Mouse (Mus musculus) heart, adult 2 months (tissue): ENCODE data around the gene Phldb2. TPM values are rescaled to one million over a fixed set of nuclear protein-coding genes. Genes with fewer than 3 reads are reported as not detected.
A peak's percentile ranks its signal among the peaks of the same experiment; 100 is the strongest.

Experiments used
- DNase-seq, 2 experiments: peaks; one replicate each; pipeline ENCODE4 v3.0.0; 2021
- H3K27ac ChIP-seq: fragments of 200-600 bp; 2 replicates; pipeline ENCODE4 v1.8.1; 2022
- H3K27me3 ChIP-seq: fragments of 200-500 bp; 2 replicates; pipeline ENCODE4 v1.6.1; 2012; ENCODE audit warnings: mild to moderate bottlenecking, low read length, inconsistent platforms, mixed read lengths; ENCODE audit not compliant: control insufficient read depth, insufficient read depth
- H3K36me3 ChIP-seq: fragments of 200-500 bp; 2 replicates; pipeline ENCODE4 v1.6.1; 2012; ENCODE audit warnings: low read length, inconsistent platforms; ENCODE audit not compliant: control insufficient read depth, insufficient read depth
- H3K4me1 ChIP-seq: fragments of 200-500 bp; 2 replicates; pipeline ENCODE4 v1.6.1; 2011; ENCODE audit warnings: low read length; ENCODE audit not compliant: control insufficient read depth, insufficient read depth
- H3K4me3 ChIP-seq: fragments of 200-600 bp; 2 replicates; pipeline ENCODE4 v1.8.1; 2022
- H3K79me2 ChIP-seq: fragments of 200-500 bp; replicated peaks from 2 replicates; pipeline ENCODE4 v1.6.1; 2012; ENCODE audit warnings: mild to moderate bottlenecking, inconsistent platforms, low read length, moderate library complexity, mixed read lengths; ENCODE audit not compliant: control insufficient read depth, insufficient read depth
- H3K9ac ChIP-seq: fragments of 200-500 bp; 2 replicates; pipeline ENCODE4 v1.6.1; 2012; ENCODE audit warnings: low read depth, mild to moderate bottlenecking, control low read depth, inconsistent platforms, low read length, mixed read lengths
- CTCF ChIP-seq: fragments of 200-600 bp; IDR thresholded peaks from 2 replicates; pipeline ENCODE4 v1.8.1; 2022; ENCODE audit warnings: antibody characterized with exemption, mild to moderate bottlenecking, moderate library complexity
- EP300 ChIP-seq: fragments of 200-500 bp; IDR thresholded peaks from 2 replicates; pipeline ENCODE4 v1.6.1; 2011; ENCODE audit warnings: low read depth, low read length, control low read depth; ENCODE audit not compliant: insufficient read depth
- POLR2A ChIP-seq: fragments of 200-500 bp; IDR thresholded peaks from 2 replicates; pipeline ENCODE4 v1.6.1; 2011; ENCODE audit warnings: mild to moderate bottlenecking, low read depth, low read length, control low read depth; ENCODE audit not compliant: insufficient read depth
- WGBS: fragments of 180-500 bp; shearing (Covaris S2); methylation state at CpG from one replicate; pipeline ENCODE4 v1.1.7; 2018; 5-methylcytosine and 5-hydroxymethylcytosine counted together
- intact Hi-C: fragments of 180-260 bp; cut with DNase I; formaldehyde crosslinking; loops from one replicate; pipeline ENCODE4 v1.15.1; 2025
- polyA plus RNA-seq: library from polyadenylated mRNA; depleted of rRNA; stranded (reverse); fragments of >200 nt; gene quantifications from 2 replicates; pipeline ENCODE4 v1.2.3, GENCODE M21; 2012
- total RNA-seq, 2 experiments: library from RNA; stranded (reverse); gene quantifications; 2 replicates each; pipeline ENCODE4 v1.2.3; 2021

The Phldb2 gene
- total and polyA plus RNA-seq, 3 experiments, result 3.6 to 13.0 (median 10.9) TPM

GRCm38 (mm10) chr16:45844875-45845274 lies 108.5 kb downstream of the Phldb2 start:
- peaks cover 2% of the 10 kb centered on the region; the same call in 1 of the 2 replicates for H3K79me2 ChIP-seq
- no peak for DNase-seq
- no peak for TF ChIP-seq CTCF
- no peak for TF ChIP-seq EP300
- no peak for TF ChIP-seq POLR2A
- no peaks in the 10 kb centered on the region for H3K27me3 ChIP-seq
- 35% methylated on average over 10 of the region's 10 CpGs for WGBS
- H3K4me1 ChIP-seq, result peaks cover 9% of the 10 kb centered on the region
- H3K4me3 ChIP-seq, result peak overlapping the region; percentile 84
- peak overlapping the region; percentile 98 for H3K27ac ChIP-seq
- H3K36me3 ChIP-seq, result peaks cover 12% of the 10 kb centered on the region
- peak overlapping the region; percentile 43; the same call in 1 of the 2 replicates for H3K9ac ChIP-seq
- intact Hi-C loops, result loop anchor here (1.0 to 5.0 kb wide), 3 partner anchors 26 to 122 kb away; no protein-coding TSS in a partner anchor

DNA sequence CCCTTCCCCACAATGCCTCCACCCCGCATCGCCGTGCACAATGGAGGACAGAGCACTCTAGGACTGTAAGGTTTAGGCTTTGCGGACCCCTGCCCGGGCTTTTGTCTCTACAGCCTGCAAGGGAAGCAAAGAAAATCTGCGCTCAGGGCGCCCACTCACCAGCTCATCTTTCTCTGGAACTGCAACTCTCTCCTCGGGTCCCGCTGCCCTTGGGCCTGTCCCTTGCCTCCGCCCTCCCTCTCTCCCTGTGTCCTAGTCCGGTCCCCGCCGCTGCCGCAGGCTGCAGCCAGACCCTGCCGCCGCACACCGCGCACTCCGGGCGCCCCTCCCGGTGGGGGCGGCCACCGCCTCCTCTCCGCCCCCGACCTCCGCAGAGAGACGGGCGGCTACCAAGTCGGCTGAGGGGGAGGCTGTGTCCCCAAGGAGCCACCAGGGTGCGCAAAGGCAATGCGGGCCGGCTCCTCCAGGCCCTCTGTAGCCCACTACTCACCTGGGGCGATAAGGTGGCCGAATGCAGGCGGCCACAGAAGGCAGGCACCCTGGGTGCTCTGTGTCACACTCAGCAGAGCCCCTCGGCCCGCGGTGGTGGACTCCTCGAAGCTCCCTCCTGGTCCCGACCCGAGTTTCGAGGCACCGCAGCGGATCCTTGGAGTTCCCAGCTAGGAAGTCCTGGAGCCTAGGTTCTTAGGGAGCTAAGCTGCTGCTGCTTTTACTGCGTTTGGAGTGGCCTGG lies 109.2 kb downstream of the Phldb2 start:
- peak overlapping the region; percentile 95 for H3K9ac ChIP-seq
- intact Hi-C loops, result loop anchor here (1.0 to 5.0 kb wide), 3 partner anchors 27 to 123 kb away; no protein-coding TSS in a partner anchor
- H3K36me3 ChIP-seq, result peaks cover 13% of the 10 kb centered on the region
- H3K4me1 ChIP-seq, result peaks cover 10% of the 10 kb centered on the region
- no peaks in the 10 kb centered on the region for H3K27me3 ChIP-seq
- WGBS, result under 1% methylated on average over 45 of the region's 45 CpGs
- TF ChIP-seq POLR2A (peak; percentile 71), EP300 (0 out of 2 replicates have a peak, but pooled peaks have one; percentile 8), CTCF (peak; percentile 91)
- H3K4me3 ChIP-seq, result peak overlapping the region; percentile 84
- peak overlapping the region; percentile 98 for H3K27ac ChIP-seq
- H3K79me2 ChIP-seq, result peaks cover 3% of the 10 kb centered on the region; the same call in 1 of the 2 replicates
- peak; percentile 89 to 91 for DNase-seq

DNA sequence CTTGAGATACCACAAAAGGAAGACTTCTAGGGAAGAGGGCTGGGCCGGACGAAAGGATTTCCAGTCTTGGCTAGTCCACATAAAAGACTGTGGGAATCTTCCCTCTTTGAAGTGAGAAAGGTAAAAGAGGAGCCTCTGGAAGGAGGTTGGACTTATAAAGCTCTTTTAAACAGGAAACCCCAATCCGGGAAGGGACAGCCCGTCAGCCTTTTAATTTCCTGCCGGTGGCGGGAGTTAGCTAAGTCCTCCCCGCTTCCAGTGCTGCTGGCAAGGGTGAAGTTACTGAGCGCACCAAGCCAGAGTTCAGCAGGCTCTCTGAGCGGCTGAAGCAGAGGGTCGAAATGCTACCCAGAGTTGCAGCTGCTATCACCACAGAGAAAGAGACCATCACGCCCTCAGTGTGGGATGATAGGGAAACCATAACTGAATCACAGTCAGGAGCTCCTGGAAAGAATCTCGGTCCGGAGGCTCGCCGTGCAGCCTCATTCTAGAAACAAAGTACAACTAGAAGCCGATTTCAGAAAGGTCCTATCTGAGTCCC lies 110.0 kb downstream of the Phldb2 start:
- under 1% methylated on average over 16 of the region's 16 CpGs for WGBS
- Histone ChIP-seq H3K36me3 (peaks cover 19% of the 10 kb centered on the region), H3K9ac (peak overlapping the region; percentile 95), H3K4me3 (peak overlapping the region; percentile 84), H3K27me3 (no peaks in the 10 kb centered on the region), H3K4me1 (peaks cover 15% of the 10 kb centered on the region), H3K27ac (peak overlapping the region; percentile 98), H3K79me2 (peaks cover 3% of the 10 kb centered on the region; the same call in 1 of the 2 replicates)
- DNase-seq, result peak; percentile 66 to 67
- intact Hi-C loops, result loop anchor here (2.0 to 5.0 kb wide), 3 partner anchors 49 to 85 kb away; no protein-coding TSS in a partner anchor
- TF ChIP-seq POLR2A, result peak; percentile 72
- TF ChIP-seq CTCF, result no peak

GRCm38 (mm10) chr16:45842440-45842839 lies 111.0 kb downstream of the Phldb2 start:
- Histone ChIP-seq H3K36me3 (peaks cover 28% of the 10 kb centered on the region), H3K27me3 (no peaks in the 10 kb centered on the region), H3K9ac (no peak overlapping the region), H3K4me1 (peaks cover 24% of the 10 kb centered on the region), H3K4me3 (peak overlapping the region; percentile 84), H3K27ac (peak overlapping the region; percentile 98), H3K79me2 (peaks cover 3% of the 10 kb centered on the region; the same call in 1 of the 2 replicates)
- 54% methylated on average over 4 of the region's 4 CpGs for WGBS
- DNase-seq, result peak in 1 of 2 experiments; percentile 35
- intact Hi-C loops, result loop anchor here (2.0 to 5.0 kb wide), 3 partner anchors 48 to 84 kb away; no protein-coding TSS in a partner anchor
- no peak for TF ChIP-seq CTCF
- no peak for TF ChIP-seq POLR2A
- TF ChIP-seq EP300, result no peak

GRCm38 (mm10) chr16:45841806-45842205 lies 111.6 kb downstream of the Phldb2 start:
- no peak overlapping the region for H3K9ac ChIP-seq
- peak overlapping the region; percentile 84; the same call in 1 of the 2 replicates for H3K4me3 ChIP-seq
- no peak for DNase-seq
- no peaks in the 10 kb centered on the region for H3K27me3 ChIP-seq
- H3K36me3 ChIP-seq, result peaks cover 32% of the 10 kb centered on the region
- 54% methylated on average over 3 of the region's 3 CpGs for WGBS
- peaks cover 3% of the 10 kb centered on the region; the same call in 1 of the 2 replicates for H3K79me2 ChIP-seq
- intact Hi-C loops, result loop anchor here (2.0 to 5.0 kb wide), 3 partner anchors 47 to 83 kb away; no protein-coding TSS in a partner anchor
- H3K4me1 ChIP-seq, result peaks cover 24% of the 10 kb centered on the region
- H3K27ac ChIP-seq, result peak overlapping the region; percentile 98
- TF ChIP-seq EP300 (no peak), CTCF (no peak), POLR2A (no peak)
